Mouse (Mus musculus): ENCODE data around the gene Hoxb6. TPM values are rescaled to one million over a fixed set of nuclear protein-coding genes. Genes with fewer than 3 reads are reported as not detected.

Hoxb6 gene
- polyA plus RNA-seq, 1 experiment = not detected

GRCm38 (mm10) chr11:96332105-96332504 is 39.8 kb downstream of the Hoxb6 start:
- no peak for TF ChIP-seq POLR2A (IDR thresholded peaks at IDR 0.05; ENCODE audit: extremely low read depth, insufficient read depth, low read length)
- no peak for TF ChIP-seq CTCF (IDR thresholded peaks at IDR 0.05; ENCODE audit: extremely low read depth, insufficient read depth, low read length)
- Histone ChIP-seq H3K4me1 (ENCODE audit: control insufficient read depth, insufficient read depth, low read length) (no peaks in the 10 kb centered on the region), H3K4me3 (ENCODE audit: insufficient read depth, low read length) (no peak overlapping the region), H3K27ac (ENCODE audit: insufficient read depth, low read length) (no peak overlapping the region)

- Histone ChIP-seq H3K27ac (ENCODE audit: insufficient read depth, low read length) (no peak overlapping the region), H3K4me3 (ENCODE audit: insufficient read depth, low read length) (no peak overlapping the region), H3K4me1 (ENCODE audit: control insufficient read depth, insufficient read depth, low read length) (no peaks in the 10 kb centered on the region)
- no peak for TF ChIP-seq CTCF (IDR thresholded peaks at IDR 0.05; ENCODE audit: extremely low read depth, insufficient read depth, low read length)
- TF ChIP-seq POLR2A (IDR thresholded peaks at IDR 0.05; ENCODE audit: extremely low read depth, insufficient read depth, low read length) = no peak
Observed at GRCm38 (mm10) chr11:96332618-96333032, 40.3 kb downstream of the Hoxb6 start.

- no peak overlapping the region for H3K27ac ChIP-seq (ENCODE audit: insufficient read depth, low read length)
- no peaks in the 10 kb centered on the region for H3K4me1 ChIP-seq (ENCODE audit: control insufficient read depth, insufficient read depth, low read length)
- no peak overlapping the region for H3K4me3 ChIP-seq (ENCODE audit: insufficient read depth, low read length)
- TF ChIP-seq CTCF (IDR thresholded peaks at IDR 0.05; ENCODE audit: extremely low read depth, insufficient read depth, low read length) = no peak
- TF ChIP-seq POLR2A (IDR thresholded peaks at IDR 0.05; ENCODE audit: extremely low read depth, insufficient read depth, low read length) = no peak
Observed at GRCm38 (mm10) chr11:96333241-96334001, 41.1 kb downstream of the Hoxb6 start.

GRCm38 (mm10) chr11:96334002-96334364 is 41.7 kb downstream of the Hoxb6 start:
- Histone ChIP-seq H3K4me3 (ENCODE audit: insufficient read depth, low read length) (no peak overlapping the region), H3K4me1 (ENCODE audit: control insufficient read depth, insufficient read depth, low read length) (no peaks in the 10 kb centered on the region), H3K27ac (ENCODE audit: insufficient read depth, low read length) (no peak overlapping the region)
- no peak for TF ChIP-seq CTCF (IDR thresholded peaks at IDR 0.05; ENCODE audit: extremely low read depth, insufficient read depth, low read length)
- TF ChIP-seq POLR2A (IDR thresholded peaks at IDR 0.05; ENCODE audit: extremely low read depth, insufficient read depth, low read length) = no peak

GRCm38 (mm10) chr11:96334998-96335397 is 42.7 kb downstream of the Hoxb6 start:
- no peak overlapping the region for H3K4me3 ChIP-seq (ENCODE audit: insufficient read depth, low read length)
- no peak overlapping the region for H3K27ac ChIP-seq (ENCODE audit: insufficient read depth, low read length)
- no peaks in the 10 kb centered on the region for H3K4me1 ChIP-seq (ENCODE audit: control insufficient read depth, insufficient read depth, low read length)
- no peak for TF ChIP-seq POLR2A (IDR thresholded peaks at IDR 0.05; ENCODE audit: extremely low read depth, insufficient read depth, low read length)
- TF ChIP-seq CTCF (IDR thresholded peaks at IDR 0.05; ENCODE audit: extremely low read depth, insufficient read depth, low read length) = no peak

- Histone ChIP-seq H3K27ac (ENCODE audit: insufficient read depth, low read length) (no peak overlapping the region), H3K4me1 (ENCODE audit: control insufficient read depth, insufficient read depth, low read length) (no peaks in the 10 kb centered on the region), H3K4me3 (ENCODE audit: insufficient read depth, low read length) (no peak overlapping the region)
- TF ChIP-seq CTCF (IDR thresholded peaks at IDR 0.05; ENCODE audit: extremely low read depth, insufficient read depth, low read length) = no peak
- TF ChIP-seq POLR2A (IDR thresholded peaks at IDR 0.05; ENCODE audit: extremely low read depth, insufficient read depth, low read length) = no peak
Observed at GRCm38 (mm10) chr11:96336597-96336996, 44.3 kb downstream of the Hoxb6 start.

- Histone ChIP-seq H3K4me1 (ENCODE audit: control insufficient read depth, insufficient read depth, low read length) (no peaks in the 10 kb centered on the region), H3K27ac (ENCODE audit: insufficient read depth, low read length) (no peak overlapping the region), H3K4me3 (ENCODE audit: insufficient read depth, low read length) (no peak overlapping the region)
- TF ChIP-seq CTCF (IDR thresholded peaks at IDR 0.05; ENCODE audit: extremely low read depth, insufficient read depth, low read length) (no peak), POLR2A (IDR thresholded peaks at IDR 0.05; ENCODE audit: extremely low read depth, insufficient read depth, low read length) (no peak)
Observed at GRCm38 (mm10) chr11:96337026-96337425, 44.8 kb downstream of the Hoxb6 start.

GRCm38 (mm10) chr11:96338957-96339855 is 46.9 kb downstream of the Hoxb6 start:
- Histone ChIP-seq H3K4me3 (ENCODE audit: insufficient read depth, low read length) (no peak overlapping the region), H3K4me1 (ENCODE audit: control insufficient read depth, insufficient read depth, low read length) (no peaks in the 10 kb centered on the region), H3K27ac (ENCODE audit: insufficient read depth, low read length) (no peak overlapping the region)
- TF ChIP-seq POLR2A (IDR thresholded peaks at IDR 0.05; ENCODE audit: extremely low read depth, insufficient read depth, low read length) (no peak), CTCF (IDR thresholded peaks at IDR 0.05; ENCODE audit: extremely low read depth, insufficient read depth, low read length) (no peak)

- no peak overlapping the region for H3K4me3 ChIP-seq (ENCODE audit: insufficient read depth, low read length)
- no peaks in the 10 kb centered on the region for H3K4me1 ChIP-seq (ENCODE audit: control insufficient read depth, insufficient read depth, low read length)
- H3K27ac ChIP-seq (ENCODE audit: insufficient read depth, low read length) = no peak overlapping the region
- TF ChIP-seq CTCF (IDR thresholded peaks at IDR 0.05; ENCODE audit: extremely low read depth, insufficient read depth, low read length) = no peak
- TF ChIP-seq POLR2A (IDR thresholded peaks at IDR 0.05; ENCODE audit: extremely low read depth, insufficient read depth, low read length) = no peak
Observed at GRCm38 (mm10) chr11:96340698-96341365, 48.6 kb downstream of the Hoxb6 start.

Data from cortical plate, adult 2 months (tissue).